Mouse (Mus musculus) spleen, adult 2 months (tissue): ENCODE results near the gene Usp17le.

Experiments
- CTCF ChIP-seq: fragments of 200-500 bp; IDR thresholded peaks from 2 replicates; pipeline ENCODE4 v1.5.1; 2011; ENCODE audit warnings: mild to moderate bottlenecking, inconsistent platforms; ENCODE audit not compliant: insufficient read depth, insufficient read length, insufficient replicate concordance; ENCODE audit errors: extremely low read depth
- POLR2A ChIP-seq: fragments of 200-500 bp; IDR thresholded peaks from 2 replicates; pipeline ENCODE4 v1.6.1; 2011; ENCODE audit warnings: low read depth, low read length, inconsistent platforms

DNA sequence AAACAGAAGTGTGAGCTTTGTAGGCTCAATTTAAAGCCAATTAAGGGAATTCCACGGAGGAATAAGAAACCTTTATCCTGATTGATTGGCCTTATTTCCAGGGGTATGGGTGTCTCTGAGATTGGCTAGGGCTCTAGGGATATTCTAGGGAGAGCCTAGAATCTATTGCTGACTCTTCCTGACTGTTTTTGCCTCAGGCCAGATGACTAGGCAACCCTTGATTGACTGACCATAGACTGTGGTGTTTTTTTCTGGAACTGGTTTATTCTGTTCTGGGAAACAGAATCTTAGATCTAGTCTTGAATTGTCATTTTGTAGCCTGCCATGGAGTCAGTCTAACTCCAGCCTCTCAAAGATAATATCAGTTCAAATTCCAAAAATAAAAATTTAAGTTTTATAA lies 13.5 kb upstream of the Usp17le start:
- TF ChIP-seq CTCF (no peak), POLR2A (no peak)
